Mouse (Mus musculus) ES-Bruce4 (cell line): ENCODE results near the gene Utp20.

Experiments used
- EP300 ChIP-seq: IDR thresholded peaks from 2 replicates; pipeline ENCODE4 v1.6.1; 2011; ENCODE audit warnings: low read depth, low read length; ENCODE audit not compliant: insufficient read depth
- POLR2A ChIP-seq: IDR thresholded peaks from one replicate; pipeline ENCODE4 v1.8.1; 2011; ENCODE audit warnings: low read length; ENCODE audit not compliant: insufficient read depth

GRCm38 (mm10) chr10:88732309-88732622, 94.3 kb downstream of the Utp20 start:
- TF ChIP-seq POLR2A (no peak), EP300 (no peak)
